In the genomic region with DNA sequence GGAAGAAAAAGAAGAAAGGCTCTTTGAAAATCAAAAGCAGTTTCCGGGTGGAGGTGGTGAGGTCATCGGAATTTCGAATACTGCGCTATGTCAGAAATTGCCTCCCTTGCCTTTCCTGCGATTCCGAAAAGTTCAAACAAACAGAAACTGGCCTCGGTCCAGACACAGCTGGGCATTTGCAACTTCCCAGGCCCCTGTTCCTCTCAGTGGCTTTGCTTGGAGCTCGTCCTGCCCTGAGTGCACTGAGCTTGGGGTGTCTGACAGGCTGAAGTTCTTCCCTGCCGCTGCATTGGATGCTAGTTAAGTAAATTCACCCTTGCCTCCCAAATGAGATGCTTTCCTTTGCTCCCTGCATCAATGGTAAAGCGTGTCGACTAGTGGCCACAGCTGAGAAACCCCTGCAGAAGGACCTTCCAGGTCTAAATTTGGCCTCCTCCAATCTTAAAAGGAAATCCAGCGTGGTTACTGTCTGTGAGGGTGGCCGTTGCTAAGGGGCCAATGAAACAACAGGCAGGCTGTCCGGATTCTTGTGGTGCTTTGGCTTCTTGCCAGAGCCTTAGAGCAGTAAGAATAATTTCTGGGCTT, we compare ENCODE assay signal across 8 mouse cellular contexts. TPM values are rescaled to one million over a fixed set of nuclear protein-coding genes. Genes with fewer than 3 reads are reported as not detected.
DNase-seq lines count a peak whose midpoint lies in the region; ATAC-seq and TF ChIP-seq lines count a peak whose summit lies in the region.

No protein-coding gene starts in this region.

- no peak overlapping the region for H3K9ac ChIP-seq in MEL (ENCODE audit: control insufficient read depth, low read depth, low read length, poor library complexity, severe bottlenecking)
- H3K9ac ChIP-seq in forebrain, postnatal 0 days, result no peak overlapping the region
- H3K9ac ChIP-seq in midbrain, embryonic 16.5 days (ENCODE audit: low read depth, low read length), result no peak overlapping the region

- H3K4me1 ChIP-seq in MEL (ENCODE audit: control insufficient read depth in 1 of 2, insufficient read depth in 2 of 2, low read length in 2 of 2), result peaks cover 0 to 7% of the 10 kb centered on the region in 2 experiments; a peak in 2 of 4 replicates
- H3K4me1 ChIP-seq in forebrain, postnatal 0 days (ENCODE audit: insufficient read depth), result 0 out of 2 replicates have a peak, but pooled peaks cover 6% of the 10 kb centered on the region
- peaks cover 28% of the 10 kb centered on the region for H3K4me1 ChIP-seq in hindbrain, embryonic 10.5 days (replicated peaks)
- peaks cover 22% of the 10 kb centered on the region for H3K4me1 ChIP-seq in limb, embryonic 10.5 days
- H3K4me1 ChIP-seq in midbrain, embryonic 16.5 days (ENCODE audit: control insufficient read depth, insufficient read depth, low read length), result peaks cover 16% of the 10 kb centered on the region

- ATAC-seq in forebrain, postnatal 0 days, result peak; percentile 76
- ATAC-seq in midbrain, embryonic 16.5 days, result peak; percentile 72

- no peaks in the 10 kb centered on the region for H3K9me3 ChIP-seq in MEL (replicated peaks; ENCODE audit: insufficient read depth, low read length)
- H3K9me3 ChIP-seq in forebrain, postnatal 0 days (ENCODE audit: low read length), result no peaks in the 10 kb centered on the region
- no peaks in the 10 kb centered on the region for H3K9me3 ChIP-seq in hindbrain, embryonic 10.5 days
- H3K9me3 ChIP-seq in limb, embryonic 10.5 days (replicated peaks), result no peaks in the 10 kb centered on the region
- no peaks in the 10 kb centered on the region for H3K9me3 ChIP-seq in midbrain, embryonic 16.5 days (replicated peaks; ENCODE audit: control insufficient read depth, low read length, poor library complexity, severe bottlenecking)

- no peak overlapping the region for H3K4me2 ChIP-seq in forebrain, postnatal 0 days (ENCODE audit: low read depth)
- H3K4me2 ChIP-seq in midbrain, embryonic 16.5 days (ENCODE audit: low read length), result peak overlapping the region; percentile 38

- H3K27me3 ChIP-seq in MEL (ENCODE audit: control insufficient read depth in 1 of 2, insufficient read depth in 2 of 2, low read length in 2 of 2), result no peaks in the 10 kb centered on the region
- H3K27me3 ChIP-seq in forebrain, postnatal 0 days (ENCODE audit: insufficient read depth, low read length), result no peaks in the 10 kb centered on the region
- H3K27me3 ChIP-seq in hindbrain, embryonic 10.5 days (ENCODE audit: insufficient read depth, poor library complexity, severe bottlenecking), result peaks cover 4% of the 10 kb centered on the region; the same call in 1 of the 2 replicates
- H3K27me3 ChIP-seq in limb, embryonic 10.5 days (ENCODE audit: low read depth, poor library complexity, severe bottlenecking), result no peaks in the 10 kb centered on the region
- H3K27me3 ChIP-seq in midbrain, embryonic 16.5 days (ENCODE audit: control insufficient read depth, insufficient read depth, low read depth, low read length), result no peaks in the 10 kb centered on the region

- peaks cover 0 to 9% of the 10 kb centered on the region in 2 experiments; a peak in 2 of 4 replicates for H3K36me3 ChIP-seq in MEL (ENCODE audit: control insufficient read depth in 1 of 2, insufficient read depth in 2 of 2, low read length in 2 of 2)
- H3K36me3 ChIP-seq in forebrain, postnatal 0 days (ENCODE audit: insufficient read depth), result no peaks in the 10 kb centered on the region
- no peaks in the 10 kb centered on the region for H3K36me3 ChIP-seq in hindbrain, embryonic 10.5 days
- H3K36me3 ChIP-seq in limb, embryonic 10.5 days, result no peaks in the 10 kb centered on the region
- no peaks in the 10 kb centered on the region for H3K36me3 ChIP-seq in midbrain, embryonic 16.5 days (ENCODE audit: control insufficient read depth, insufficient read depth, low read length)

- TF ChIP-seq CTCF in MEL (IDR thresholded peaks at IDR 0.05 in 2 of 3, conservative IDR thresholded peaks at IDR 0.05 in 1 of 3; ENCODE audit: control insufficient read depth in 1 of 3, insufficient read depth in 1 of 3, low read depth in 2 of 3, low read length in 3 of 3, poor library complexity in 1 of 3, severe bottlenecking in 1 of 3), result no peak
- TF ChIP-seq CTCF in forebrain, postnatal 0 days (IDR thresholded peaks at IDR 0.05; ENCODE audit: low read depth), result peak; percentile 44

- no peak for TF ChIP-seq RAD21 in MEL (IDR thresholded peaks at IDR 0.05; ENCODE audit: low read depth, low read length)

- H3K4me3 ChIP-seq in MEL (ENCODE audit: control insufficient read depth in 1 of 2, insufficient read depth in 1 of 2, low read depth in 2 of 2, low read length in 2 of 2), result no peak overlapping the region
- H3K4me3 ChIP-seq in forebrain, postnatal 0 days (ENCODE audit: low read depth, low read length), result no peak overlapping the region
- H3K4me3 ChIP-seq in hindbrain, embryonic 10.5 days, result no peak overlapping the region
- no peak overlapping the region for H3K4me3 ChIP-seq in limb, embryonic 10.5 days
- no peak overlapping the region for H3K4me3 ChIP-seq in midbrain, embryonic 16.5 days (ENCODE audit: low read depth, low read length)

- peak; percentile 38 for DNase-seq in MEL (ENCODE audit: low read depth, low spot score)
- DNase-seq in adrenal gland, adult 8-10 months, result peak; percentile 29
- DNase-seq in forebrain, postnatal 0 days, result peak; percentile 72
- DNase-seq in hindbrain, embryonic 10.5 days (ENCODE audit: low spot score), result peak; percentile 52
- DNase-seq in limb, embryonic 10.5 days (ENCODE audit: low spot score), result peak; percentile 41
- DNase-seq in c-Kit-positive CD71-positive TER-119-positive erythroid progenitor cells, embryonic 14.5 days (ENCODE audit: low spot score), result no peak
- DNase-seq in layer of hippocampus, postnatal 36 days, result no peak

- TF ChIP-seq POLR2A in MEL (IDR thresholded peaks at IDR 0.05; ENCODE audit: control insufficient read depth in 1 of 2, insufficient read depth in 1 of 2, low read depth in 1 of 2, low read length in 2 of 2, poor library complexity in 1 of 2), result no peak

- TF ChIP-seq EP300 in MEL (IDR thresholded peaks at IDR 0.05; ENCODE audit: low read depth in 1 of 2, low read length in 2 of 2), result no peak

- no peak overlapping the region for H3K27ac ChIP-seq in MEL (ENCODE audit: control insufficient read depth, low read depth, low read length)
- peak overlapping the region; percentile 47 for H3K27ac ChIP-seq in forebrain, postnatal 0 days (ENCODE audit: low read depth, low read length)
- peak overlapping the region; percentile 70 for H3K27ac ChIP-seq in hindbrain, embryonic 10.5 days
- peak overlapping the region; percentile 46; the same call in 1 of the 2 replicates for H3K27ac ChIP-seq in limb, embryonic 10.5 days
- H3K27ac ChIP-seq in midbrain, embryonic 16.5 days (ENCODE audit: low read length), result peak overlapping the region; percentile 71

- no peaks in the 10 kb centered on the region for H3K79me2 ChIP-seq in MEL (ENCODE audit: control insufficient read depth, insufficient read depth, low read length, poor library complexity)

- WGBS in forebrain, postnatal 0 days, result 7% methylated on average over 14 of the region's 14 CpGs
- WGBS in hindbrain, embryonic 10.5 days, result 22% methylated on average over 14 of the region's 14 CpGs
- WGBS in limb, embryonic 10.5 days, result 36% methylated on average over 14 of the region's 14 CpGs
- WGBS in midbrain, embryonic 16.5 days, result 9% methylated on average over 14 of the region's 14 CpGs

TF ChIP-seq in MEL, 35 proteins besides CTCF, POLR2A, EP300 and RAD21:
- no peak for TF ChIP-seq MYC (IDR thresholded peaks at IDR 0.05; ENCODE audit: low read depth, low read length)
- no peak for TF ChIP-seq MAX (IDR thresholded peaks at IDR 0.05; ENCODE audit: low read length)
- TF ChIP-seq SIN3A (IDR thresholded peaks at IDR 0.05; ENCODE audit: low read length), result no peak
- no peak for TF ChIP-seq RCOR1 (IDR thresholded peaks at IDR 0.05; ENCODE audit: low read depth, low read length)
- TF ChIP-seq POLR2AphosphoS2 (IDR thresholded peaks at IDR 0.05; ENCODE audit: low read length), result no peak
TF ChIP-seq in MEL: peak in this region for 0.

RNA-seq across cellular contexts. Expression of gene Wdr95, which starts 14.3 kb away (rescaled TPM):
- not detected in 2 replicates for total RNA-seq in MEL (2012; rRNA removed)
- polyA plus RNA-seq in MEL (2012; ENCODE audit: insufficient read depth in 1 of 2, insufficient read length in 2 of 2, low read depth in 1 of 2, low replicate concordance in 2 of 2, missing spikeins in 1 of 2), result not detected
- total RNA-seq in adrenal gland, adult 8-10 months (2022), result under 1 TPM in 1 of 4 experiments, not detected in 3; 0.11 TPM
- total RNA-seq in forebrain, postnatal 0 days (2014; rRNA removed), result 0.15 and 0.38 TPM in 2 replicates
- 0.45 and 0.84 TPM in 2 replicates for polyA plus RNA-seq in forebrain, postnatal 0 days (2015; fragmentation: Nextera tagmentation; extraction: Ambion mirVana)
- polyA plus RNA-seq in hindbrain, embryonic 10.5 days (2016; fragmentation: Nextera tagmentation; extraction: Ambion mirVana), result 0.08 TPM in 1 of 2 replicates, not detected in the other
- not detected in 2 replicates for polyA plus RNA-seq in limb, embryonic 10.5 days (2016; fragmentation: Nextera tagmentation; extraction: Ambion mirVana)
- 0.11 and 0.33 TPM in 2 replicates for polyA plus RNA-seq in midbrain, embryonic 16.5 days (2015; fragmentation: Nextera tagmentation; extraction: Ambion mirVana)
- total RNA-seq in layer of hippocampus, postnatal 36 days (2021), result 1 to 10 TPM in 1 of 2 experiments, under 1 TPM in 1; 0.62 to 2.4 TPM

Comparison
In these comparisons a context has a peak if more than half of its experiments do, and no peak if none do; other contexts are left out.
1. DNase-seq: peak in MEL (single experiment), adrenal gland, adult 8-10 months (single experiment), forebrain, postnatal 0 days (single experiment), hindbrain, embryonic 10.5 days (single experiment) and limb, embryonic 10.5 days (single experiment); none in c-Kit-positive CD71-positive TER-119-positive erythroid progenitor cells, embryonic 14.5 days (single experiment) and layer of hippocampus, postnatal 36 days (0 of 2).